Mouse (Mus musculus) cerebellum, adult 8-10 months (tissue): ENCODE data around the gene Tubb2b.

Experiments used
- DNase-seq: peaks from one replicate; pipeline ENCODE4 v3.0.0; 2022

Tubb2b gene

GRCm38 (mm10) chr13:34134276-34134675 is 4.0 kb upstream of the Tubb2b start:
- no peak for DNase-seq

- DNase-seq, result no peak
These were observed 3.2 kb upstream of the Tubb2b start for GRCm38 (mm10) chr13:34133326-34134071.

GRCm38 (mm10) chr13:34132875-34133274 is 2.6 kb upstream of the Tubb2b start:
- no peak for DNase-seq

GRCm38 (mm10) chr13:34132299-34132698 is 2.0 kb upstream of the Tubb2b start:
- no peak for DNase-seq

- DNase-seq, result no peak
These were observed 1.4 kb upstream of the Tubb2b start for GRCm38 (mm10) chr13:34131708-34132060.

- no peak for DNase-seq
These were observed 893 bp upstream of the Tubb2b start for GRCm38 (mm10) chr13:34131011-34131707.

- no peak for DNase-seq
These were observed 611 bp downstream of the Tubb2b start for GRCm38 (mm10) chr13:34129485-34130225.

GRCm38 (mm10) chr13:34128276-34129114 is 1.8 kb downstream of the Tubb2b start:
- no peak for DNase-seq

GRCm38 (mm10) chr13:34125711-34126110 is 4.6 kb downstream of the Tubb2b start:
- no peak for DNase-seq

GRCm38 (mm10) chr13:34120536-34120935 is 9.7 kb downstream of the Tubb2b start:
- DNase-seq, result no peak

GRCm38 (mm10) chr13:34119406-34119805 is 10.9 kb downstream of the Tubb2b start:
- no peak for DNase-seq

GRCm38 (mm10) chr13:34118816-34119215 is 11.4 kb downstream of the Tubb2b start:
- no peak for DNase-seq

GRCm38 (mm10) chr13:34116508-34116907 is 13.8 kb downstream of the Tubb2b start:
- no peak for DNase-seq

GRCm38 (mm10) chr13:34114654-34115053 is 15.6 kb downstream of the Tubb2b start:
- DNase-seq, result no peak

- DNase-seq, result no peak
These were observed 17.2 kb downstream of the Tubb2b start for GRCm38 (mm10) chr13:34113086-34113485.

GRCm38 (mm10) chr13:34112369-34113081 is 17.7 kb downstream of the Tubb2b start:
- no peak for DNase-seq

- DNase-seq, result no peak
These were observed 18.4 kb downstream of the Tubb2b start for GRCm38 (mm10) chr13:34111878-34112277.

GRCm38 (mm10) chr13:34111019-34111418 is 19.2 kb downstream of the Tubb2b start:
- DNase-seq, result no peak

GRCm38 (mm10) chr13:34109677-34110058 is 20.6 kb downstream of the Tubb2b start:
- DNase-seq, result no peak

GRCm38 (mm10) chr13:34109035-34109676 is 21.1 kb downstream of the Tubb2b start:
- no peak for DNase-seq

- no peak for DNase-seq
These were observed 23.3 kb downstream of the Tubb2b start for GRCm38 (mm10) chr13:34106999-34107398.

- DNase-seq, result no peak
These were observed 24.0 kb downstream of the Tubb2b start for GRCm38 (mm10) chr13:34106256-34106655.
